Mouse (Mus musculus) lung, adult 2 months (tissue): Measurements from ENCODE around the gene Rab25. TPM values are rescaled to one million over a fixed set of nuclear protein-coding genes. Genes with fewer than 3 reads are reported as not detected.

Source experiments
- DNase-seq: peaks from one replicate; pipeline ENCODE4 v3.0.0; 2022
- H3K4me1 ChIP-seq: fragments of 200-500 bp; 2 replicates; pipeline ENCODE4 v1.6.1; 2011; ENCODE audit warnings: low read length; ENCODE audit not compliant: control insufficient read depth, insufficient read depth
- H3K4me3 ChIP-seq: fragments of 200-500 bp; replicated peaks from 2 replicates; pipeline ENCODE3; 2011; ENCODE audit warnings: low read depth, mild to moderate bottlenecking, control low read depth, low read length; ENCODE audit errors: extremely low read depth
- CTCF ChIP-seq: fragments of 200-500 bp; IDR thresholded peaks from 2 replicates; pipeline ENCODE4 v1.5.1; 2011; ENCODE audit warnings: mild to moderate bottlenecking, low read length, control low read depth; ENCODE audit not compliant: insufficient read depth
- POLR2A ChIP-seq: fragments of 200-500 bp; IDR thresholded peaks from 2 replicates; pipeline ENCODE4 v1.6.1; 2011; ENCODE audit warnings: low read depth, mild to moderate bottlenecking, control low read depth, low read length, borderline replicate concordance; ENCODE audit errors: extremely low read depth
- whole genome bisulfite sequencing: fragments of 180-500 bp; shearing (Covaris S2); methylation state at CpG from one replicate; pipeline ENCODE4 v1.1.7; 2018; 5-methylcytosine and 5-hydroxymethylcytosine counted together
- polyA plus RNA-seq: library from polyadenylated mRNA; depleted of rRNA; stranded (reverse); fragments of >200 nt; gene quantifications from 2 replicates; pipeline ENCODE4 v1.2.3, GENCODE M21; 2012

Rab25 gene
- polyA plus RNA-seq, 1 experiment = 105 TPM

DNA sequence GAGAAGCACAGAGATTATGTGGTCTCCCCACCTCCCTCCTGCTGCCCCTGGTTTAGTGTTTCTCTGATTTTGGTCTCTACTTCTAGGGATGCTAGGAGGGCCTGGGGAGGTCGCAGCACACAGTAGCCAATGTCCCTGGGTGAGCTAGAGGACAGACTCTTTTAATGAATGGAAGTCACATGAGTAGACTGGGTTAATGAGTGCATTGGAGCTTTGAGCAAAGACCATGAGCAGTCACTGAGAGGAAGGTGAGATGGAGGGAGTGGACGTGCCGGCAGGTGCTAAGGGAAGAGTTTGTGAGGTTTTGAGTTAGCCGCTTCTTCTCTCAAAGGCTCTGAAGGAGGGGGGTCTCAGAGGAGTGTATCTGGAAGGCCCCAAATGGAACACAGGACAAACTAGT lies 12.6 kb downstream of the Rab25 start:
- 90% methylated on average over 4 of the region's 4 CpGs for WGBS
- Histone ChIP-seq H3K4me1 (peaks cover 7% of the 10 kb centered on the region; the same call in 1 of the 2 replicates), H3K4me3 (no peak overlapping the region)
- no peak for TF ChIP-seq POLR2A
- TF ChIP-seq CTCF = no peak
- DNase-seq = no peak

DNA sequence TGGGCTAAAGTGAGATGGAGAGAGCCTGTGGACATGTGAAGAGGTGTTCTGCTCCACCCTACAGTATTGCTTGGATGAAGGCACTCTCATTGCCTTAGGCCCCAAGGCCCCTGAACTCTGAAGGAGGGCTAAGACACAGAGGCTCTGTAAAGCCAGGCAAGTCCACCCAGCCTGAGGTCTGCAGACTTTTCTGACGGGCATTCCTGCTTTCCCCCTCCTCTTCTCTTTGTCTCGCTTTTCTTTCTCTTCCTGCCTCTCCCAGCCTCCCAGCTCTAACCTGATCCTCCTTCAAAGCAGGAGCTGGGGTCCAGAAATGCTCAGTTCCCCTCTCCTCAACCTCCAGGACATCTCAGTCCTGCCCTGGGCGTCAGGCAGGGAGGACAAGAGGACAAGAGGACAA lies 13.1 kb downstream of the Rab25 start:
- TF ChIP-seq POLR2A (no peak), CTCF (no peak)
- 76% methylated on average over 3 of the region's 3 CpGs for WGBS
- H3K4me3 ChIP-seq = no peak overlapping the region
- DNase-seq = no peak
- peaks cover 7% of the 10 kb centered on the region; the same call in 1 of the 2 replicates for H3K4me1 ChIP-seq

DNA sequence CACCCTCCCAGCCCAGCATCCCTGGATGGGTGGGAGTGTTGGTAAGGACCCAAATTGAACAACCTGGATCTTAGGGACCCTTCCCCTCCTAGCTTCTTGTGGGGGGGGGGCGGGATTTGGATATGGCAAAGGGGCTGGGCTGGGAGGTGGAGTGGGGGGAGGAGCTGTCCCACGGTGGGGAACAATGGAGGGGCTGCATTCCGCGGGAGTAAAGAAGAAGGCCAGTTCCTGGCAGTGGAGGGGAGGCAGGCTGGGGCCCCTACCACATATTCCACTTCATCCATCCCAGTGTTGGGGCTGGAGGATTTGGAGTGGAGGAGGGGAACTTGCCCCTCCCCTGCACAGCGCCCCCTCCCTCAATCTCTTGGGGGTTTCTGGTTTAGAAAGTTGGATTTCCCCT lies 14.4 kb downstream of the Rab25 start:
- Histone ChIP-seq H3K4me1 (peaks cover 7% of the 10 kb centered on the region; the same call in 1 of the 2 replicates), H3K4me3 (no peak overlapping the region)
- no peak for TF ChIP-seq CTCF
- TF ChIP-seq POLR2A = no peak
- no peak for DNase-seq
- WGBS = 12% methylated on average over 5 of the region's 5 CpGs

DNA sequence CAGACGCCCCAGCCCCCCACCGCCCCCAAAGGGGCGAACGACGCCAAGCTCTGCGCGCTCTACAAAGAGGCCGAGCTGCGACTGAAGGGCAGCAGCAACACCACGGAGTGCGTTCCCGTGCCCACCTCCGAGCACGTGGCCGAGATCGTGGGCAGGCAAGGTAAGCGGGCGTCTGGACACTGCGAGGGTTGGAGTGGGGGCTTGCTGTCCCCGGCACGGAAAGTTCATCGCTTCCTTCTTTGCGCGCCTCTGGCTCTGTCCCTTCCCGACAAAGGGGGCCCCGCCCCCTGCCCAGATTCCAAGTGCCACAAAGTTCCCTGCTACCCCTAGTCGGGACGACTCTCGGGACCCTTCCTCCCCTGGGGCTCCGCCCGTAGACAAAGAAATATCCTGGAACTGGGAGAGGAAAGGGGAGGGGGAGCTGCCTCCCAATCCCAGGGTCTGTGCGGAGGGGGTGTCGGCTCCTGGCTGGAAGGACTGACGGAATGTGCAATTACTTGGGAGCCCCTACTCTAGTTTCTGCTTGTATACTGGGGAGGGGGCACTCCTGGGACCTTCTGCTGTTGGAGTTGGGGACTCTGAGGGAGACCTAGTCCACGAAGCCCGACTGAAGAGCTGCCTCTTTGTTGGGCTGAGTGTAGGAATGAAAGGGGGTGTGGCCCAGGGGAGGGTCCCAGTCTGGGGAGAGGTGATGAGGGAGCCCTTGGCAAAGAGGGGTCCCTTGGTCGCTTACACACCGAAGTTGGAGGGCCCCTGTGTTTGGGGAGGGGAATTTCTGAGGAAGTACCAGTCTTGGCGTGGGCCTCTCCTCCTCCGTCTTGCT lies 15.2 kb downstream of the Rab25 start:
- H3K4me3 ChIP-seq = peak overlapping the region; percentile 55
- peaks cover 7% of the 10 kb centered on the region; the same call in 1 of the 2 replicates for H3K4me1 ChIP-seq
- TF ChIP-seq POLR2A = no peak
- TF ChIP-seq CTCF = no peak
- no peak for DNase-seq
- 3% methylated on average over 39 of the region's 40 CpGs for WGBS

- no peak for TF ChIP-seq POLR2A
- TF ChIP-seq CTCF = no peak
- Histone ChIP-seq H3K4me3 (peak within 1 kb of the TSS; percentile 76), H3K4me1 (peaks cover 7% of the 10 kb centered on the region; the same call in 1 of the 2 replicates)
- DNase-seq = no peak
- 0% methylated on average over 11 of the region's 31 CpGs for WGBS
Observed at GRCm38 (mm10) chr3:88532299-88532674, 15.8 kb downstream of the Rab25 start, which contains the start of gene Mex3a. TSS of gene Mex3a (plus strand) at chr3:88532395.

- Histone ChIP-seq H3K4me3 (peak overlapping the region; percentile 76), H3K4me1 (peaks cover 5% of the 10 kb centered on the region; the same call in 1 of the 2 replicates)
- TF ChIP-seq POLR2A = peak; percentile 27; the same call in 1 of the 2 replicates
- TF ChIP-seq CTCF = no peak
- 1% methylated on average over 62 of the region's 63 CpGs for WGBS
- DNase-seq = peak; percentile 90
Observed at GRCm38 (mm10) chr3:88531348-88532298, 16.5 kb downstream of the Rab25 start.

DNA sequence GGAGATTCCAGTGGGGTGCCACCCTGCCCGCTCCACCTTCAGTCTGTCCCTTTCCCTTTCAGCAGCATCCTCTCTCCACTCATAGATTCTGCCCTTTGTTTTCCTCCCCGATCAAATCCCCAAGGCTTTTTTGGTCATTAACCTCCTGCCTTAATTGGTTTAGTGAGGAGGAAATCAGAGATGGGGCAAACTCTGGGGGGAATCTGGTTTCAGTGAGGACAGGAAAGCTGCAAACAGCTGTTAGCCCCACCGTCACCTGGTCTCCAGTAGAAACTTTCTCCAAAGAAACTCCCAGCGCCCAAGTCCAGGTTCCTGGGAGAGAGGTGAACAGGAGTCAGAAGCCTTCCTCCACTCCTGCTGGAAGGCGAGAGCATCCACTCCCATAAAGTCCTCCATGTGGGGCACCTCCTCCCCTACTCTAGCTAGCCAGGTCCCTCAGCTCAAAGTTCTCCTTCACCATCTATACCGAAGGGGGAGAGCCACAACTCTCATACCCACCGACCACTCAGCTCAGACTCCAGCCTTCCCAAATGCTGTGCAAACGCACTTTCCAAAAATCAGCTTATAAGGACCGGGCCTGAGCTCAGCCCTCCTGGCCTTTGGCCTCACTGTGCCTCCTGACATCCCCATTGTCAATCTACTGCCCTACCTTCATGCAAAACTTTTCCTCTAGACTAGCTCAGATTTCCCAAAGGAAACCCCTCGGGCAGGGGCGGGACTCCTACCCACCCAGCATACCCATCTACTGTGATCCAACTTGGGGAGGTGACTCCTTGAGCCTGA lies 17.8 kb downstream of the Rab25 start:
- no peak overlapping the region for H3K4me3 ChIP-seq
- peaks cover 5% of the 10 kb centered on the region; the same call in 1 of the 2 replicates for H3K4me1 ChIP-seq
- WGBS = 48% methylated on average over 11 of the region's 11 CpGs
- no peak for DNase-seq
- TF ChIP-seq CTCF (no peak), POLR2A (no peak)

GRCm38 (mm10) chr3:88529204-88530000 lies 18.7 kb downstream of the Rab25 start:
- no peak for TF ChIP-seq CTCF
- no peak for TF ChIP-seq POLR2A
- 61% methylated on average over 7 of the region's 7 CpGs for WGBS
- Histone ChIP-seq H3K4me1 (peaks cover 5% of the 10 kb centered on the region; the same call in 1 of the 2 replicates), H3K4me3 (no peak overlapping the region)
- DNase-seq = no peak
